Mouse (Mus musculus): ENCODE results near the gene Gnat3.
"Not testable (repeated sequence)": the region's sequence is repeated elsewhere in the genome, so short reads cannot be mapped to it uniquely, and the experiment has no call there.

DNA sequence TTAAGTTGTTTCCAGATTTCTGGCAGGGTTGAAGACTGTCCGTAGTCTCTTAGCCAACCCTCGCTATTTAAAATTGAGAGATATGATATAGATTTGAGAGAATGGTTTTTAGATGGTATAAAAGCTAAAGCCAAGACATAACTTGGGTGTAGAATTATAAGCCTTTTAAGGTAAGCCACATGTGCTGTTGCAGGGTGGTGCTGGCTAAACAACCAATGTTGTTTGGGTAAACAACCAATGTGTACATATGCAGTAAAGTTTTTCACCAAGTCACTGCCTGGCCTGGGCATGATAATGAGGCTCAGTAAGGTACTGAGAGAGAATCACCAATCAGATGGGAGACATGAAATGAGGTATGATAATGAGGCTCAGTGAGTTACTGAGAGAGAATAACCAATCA is 30.8 kb upstream of the Gnat3 start:
- TF ChIP-seq POLR2A (IDR thresholded peaks at IDR 0.05; ENCODE audit: low read depth, low read length); CTCF (IDR thresholded peaks at IDR 0.05; ENCODE audit: extremely low read depth, insufficient read depth, insufficient read length, insufficient replicate concordance): not testable (repeated sequence)

Data from spleen, adult 2 months (tissue).